Mouse (Mus musculus): Measurements from ENCODE around the gene Tfap2d.

GRCm38 (mm10) chr1:19104143-19104857 is 1.5 kb downstream of the Tfap2d start:
- TF ChIP-seq CTCF (IDR thresholded peaks at IDR 0.05; ENCODE audit: extremely low read depth, insufficient read length, insufficient replicate concordance, low read depth, low read length) (no peak), POLR2A (IDR thresholded peaks at IDR 0.05; ENCODE audit: low read depth, low read length) (no peak)
